Mouse (Mus musculus) C2C12 (cell line): Measurements from ENCODE around the gene Ptgr1. TPM values are rescaled to one million over a fixed set of nuclear protein-coding genes. Genes with fewer than 3 reads are reported as not detected.

Experiments
- H3K27me3 ChIP-seq: one replicate; pipeline ENCODE4 v1.6.1; 2011; ENCODE audit not compliant: control insufficient read depth, insufficient read depth, insufficient read length
- H3K36me3 ChIP-seq: one replicate; pipeline ENCODE4 v1.6.1; 2011; ENCODE audit not compliant: control insufficient read depth, insufficient read depth
- H3K4me3 ChIP-seq: one replicate; pipeline ENCODE4 v1.5.1; 2011; ENCODE audit warnings: mild to moderate bottlenecking, control low read depth; ENCODE audit not compliant: poor library complexity, insufficient read depth, severe bottlenecking
- H3K79me2 ChIP-seq: one replicate; pipeline ENCODE4 v1.6.1; 2011; ENCODE audit not compliant: control insufficient read depth, insufficient read depth
- H3K79me3 ChIP-seq: one replicate; pipeline ENCODE4 v1.6.1; 2011; ENCODE audit warnings: low read depth, control low read depth
- H3ac ChIP-seq: one replicate; pipeline ENCODE3; 2011; ENCODE audit warnings: low read depth; ENCODE audit not compliant: control insufficient read depth, insufficient read length
- CEBPB ChIP-seq: IDR thresholded peaks from one replicate; pipeline ENCODE4 v1.6.1; 2011; ENCODE audit warnings: low read depth, mild to moderate bottlenecking, control low read depth, moderate library complexity
- CTCF ChIP-seq: IDR thresholded peaks from one replicate; pipeline ENCODE4 v1.5.1; 2011; ENCODE audit not compliant: control insufficient read depth, insufficient read depth, insufficient read length
- FOSL1 ChIP-seq: IDR thresholded peaks from one replicate; pipeline ENCODE4 v1.8.0; 2011; ENCODE audit warnings: mild to moderate bottlenecking, low read length; ENCODE audit not compliant: poor library complexity, insufficient read depth, severe bottlenecking
- MAX ChIP-seq: IDR thresholded peaks from one replicate; pipeline ENCODE4 v1.6.1; 2011; ENCODE audit warnings: mild to moderate bottlenecking, control low read depth
- MYOD1 ChIP-seq: IDR thresholded peaks from one replicate; pipeline ENCODE4 v1.6.1; 2011; ENCODE audit warnings: low read depth; ENCODE audit not compliant: control insufficient read depth, insufficient read length
- MYOG ChIP-seq: IDR thresholded peaks from one replicate; pipeline ENCODE4 v1.6.1; 2011; ENCODE audit not compliant: control insufficient read depth, insufficient read length; ENCODE audit errors: extremely low read depth
- USF1 ChIP-seq: IDR thresholded peaks from one replicate; pipeline ENCODE4 v1.6.1; 2011; ENCODE audit warnings: low read depth, mild to moderate bottlenecking, control low read depth, moderate library complexity
- long read RNA-seq, 2 experiments: library from polyadenylated mRNA; unstranded; transcript quantifications; one replicate each; pipeline ENCODE4 v2.0.0; 2019 to 2020
- polyA plus RNA-seq: library from polyadenylated mRNA; unstranded; fragments of >200 nt; fragmentation: generic; extraction: Trizol; gene quantifications from one replicate; pipeline ENCODE4 v1.2.1, GENCODE M21; 2012; ENCODE audit warnings: missing spikeins

Ptgr1 gene
- polyA plus RNA-seq = 39.6 TPM
- long read RNA-seq, experiment 1, transcript Ptgr1-201 (10 exons, 2,296 nt) = major isoform, 129 of 175 reads
- long read RNA-seq, experiment 1, partial matches to known transcripts = 31 of 175 reads
- long read RNA-seq, experiment 1, other reads (novel, unspliced or antisense) = 15 of 175 reads
- long read RNA-seq, experiment 2, transcript Ptgr1-201 (10 exons, 2,296 nt) = major isoform, 122 of 138 reads
- long read RNA-seq, experiment 2, partial matches to known transcripts = 6 of 138 reads
- long read RNA-seq, experiment 2, other reads (novel, unspliced or antisense) = 10 of 138 reads

DNA sequence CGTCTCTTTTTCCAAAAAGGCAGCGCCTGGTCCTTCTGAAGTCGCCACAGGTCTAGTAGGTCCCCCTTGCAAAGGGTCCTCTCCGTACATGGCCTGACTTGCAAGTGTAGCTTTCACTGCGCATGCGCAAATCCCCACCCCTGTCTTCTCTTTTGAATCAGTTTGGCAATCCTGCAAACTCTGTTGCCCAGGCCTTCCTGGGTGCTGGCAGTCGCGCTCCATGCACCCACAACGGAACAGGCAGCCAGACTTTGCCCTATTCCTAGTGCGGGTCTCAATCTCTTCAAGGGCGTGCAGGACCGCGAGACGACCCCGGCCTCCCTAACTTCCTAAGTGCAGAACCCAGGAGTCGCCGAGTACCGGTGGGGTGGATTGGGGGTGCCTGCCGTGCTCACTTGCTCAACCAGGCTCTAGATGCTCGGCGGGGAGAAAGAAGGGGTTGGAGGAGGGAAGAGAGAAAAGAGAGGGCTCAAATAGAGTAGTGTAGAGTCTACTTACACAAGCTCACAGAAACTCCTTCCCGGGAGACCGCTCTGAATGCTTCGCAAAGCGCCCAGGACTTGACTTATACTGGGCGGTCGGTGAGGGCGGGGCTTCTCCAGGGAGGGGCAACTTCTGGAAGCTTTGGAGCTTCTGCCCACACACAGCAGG lies at the start of gene Ptgr1:
Ptgr1 (minus strand) TSS at position 580 of the 651 bp plus-strand sequence.
- Histone ChIP-seq H3K79me3 (no peaks in the 10 kb centered on the region), H3K4me3 (peak within 1 kb of the TSS; percentile 50), H3K79me2 (no peaks in the 10 kb centered on the region), H3K36me3 (peaks cover 4% of the 10 kb centered on the region), H3ac (peak within 1 kb of the TSS; percentile 79), H3K27me3 (no peaks in the 10 kb centered on the region)
- TF ChIP-seq CEBPB (no peak), USF1 (no peak), MYOG (no peak), MYOD1 (no peak), FOSL1 (no peak), CTCF (no peak), MAX (no peak)

DNA sequence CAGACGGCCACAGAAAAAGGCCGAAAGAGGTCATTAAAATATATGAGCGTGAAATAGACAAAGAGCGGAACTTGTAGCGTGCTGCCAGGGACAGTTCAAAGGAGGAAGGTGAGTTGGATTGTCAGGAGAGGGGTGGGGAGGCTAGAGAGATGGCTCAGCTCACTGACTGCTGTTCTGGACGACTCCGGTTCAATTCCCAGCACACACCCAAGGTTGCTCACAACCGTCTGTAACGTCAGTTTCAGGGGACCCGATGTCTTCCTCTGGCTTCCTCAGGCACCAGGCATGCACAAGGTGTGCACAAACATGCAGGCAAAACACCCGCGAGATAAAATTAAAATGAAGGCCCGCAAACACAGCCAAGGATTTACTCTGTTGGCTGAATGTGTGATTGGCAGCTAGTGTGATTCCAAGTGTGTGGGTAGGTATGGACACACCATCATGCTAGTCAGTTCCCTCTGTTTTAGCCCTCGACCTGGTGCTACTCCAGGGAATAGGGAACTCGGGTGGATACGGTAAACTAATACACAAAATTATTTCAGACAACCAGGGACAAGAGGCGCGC lies 48.9 kb upstream of the Ptgr1 start:
- Histone ChIP-seq H3K79me3 (peaks cover 25% of the 10 kb centered on the region), H3K4me3 (peak overlapping the region; percentile 68), H3K36me3 (peaks cover 29% of the 10 kb centered on the region), H3K27me3 (no peaks in the 10 kb centered on the region), H3K79me2 (peaks cover 42% of the 10 kb centered on the region), H3ac (peak overlapping the region; percentile 63)
- TF ChIP-seq CTCF (no peak), USF1 (no peak)

DNA sequence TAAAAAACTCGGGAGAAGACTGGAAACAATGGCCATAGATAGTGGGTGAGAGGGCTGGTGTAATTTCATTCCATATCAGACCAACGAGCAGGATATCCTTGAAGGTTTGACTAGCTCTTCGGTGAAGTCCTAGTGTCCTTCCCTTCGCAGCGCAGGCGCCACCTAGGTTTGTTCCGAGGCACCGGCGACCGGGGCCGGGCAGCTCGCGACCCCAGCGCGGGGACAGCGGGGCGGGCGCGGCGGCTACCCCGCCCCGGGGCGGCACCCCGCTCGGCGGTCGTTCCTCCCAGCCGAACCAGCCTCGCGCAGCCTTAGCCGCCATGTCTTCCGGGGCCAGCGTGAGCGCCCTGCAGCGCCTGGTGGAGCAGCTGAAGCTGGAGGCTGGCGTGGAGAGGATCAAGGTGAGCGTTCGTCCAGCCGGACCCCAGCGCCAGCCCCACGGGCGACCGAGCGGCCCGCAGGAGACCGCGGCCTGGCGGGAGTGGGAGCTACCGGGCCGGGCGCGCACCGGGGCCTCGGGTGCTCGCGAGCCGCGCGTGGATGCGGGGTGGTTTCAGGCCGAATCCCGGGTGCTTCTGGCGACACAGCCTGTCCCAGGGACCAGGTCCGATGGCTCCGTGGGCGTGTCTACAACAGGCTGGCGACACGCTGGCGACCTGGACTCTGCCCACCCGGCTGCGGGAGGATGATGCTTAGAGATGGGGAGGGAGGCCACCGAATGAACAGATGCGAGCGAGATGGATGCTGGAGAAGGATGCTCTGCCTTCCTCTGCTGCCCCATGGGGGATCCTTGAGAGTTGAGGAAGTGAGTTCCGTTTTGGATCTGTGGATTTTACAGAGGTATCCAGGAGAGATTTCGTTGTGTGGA lies 48.2 kb upstream of the Ptgr1 start, which contains the start of gene Gng10:
Gng10 (plus strand) TSS at position 171 of the 868 bp plus-strand sequence.
- H3ac ChIP-seq = peak within 1 kb of the TSS; percentile 63
- peaks cover 25% of the 10 kb centered on the region for H3K79me3 ChIP-seq
- peaks cover 22% of the 10 kb centered on the region for H3K36me3 ChIP-seq
- H3K79me2 ChIP-seq = peaks cover 42% of the 10 kb centered on the region
- peak within 1 kb of the TSS; percentile 68 for H3K4me3 ChIP-seq
- TF ChIP-seq MAX = peak; percentile 31
- no peak for TF ChIP-seq USF1
- peak; percentile 36 for TF ChIP-seq CTCF
- no peak for TF ChIP-seq MYOG
- no peaks in the 10 kb centered on the region for H3K27me3 ChIP-seq

DNA sequence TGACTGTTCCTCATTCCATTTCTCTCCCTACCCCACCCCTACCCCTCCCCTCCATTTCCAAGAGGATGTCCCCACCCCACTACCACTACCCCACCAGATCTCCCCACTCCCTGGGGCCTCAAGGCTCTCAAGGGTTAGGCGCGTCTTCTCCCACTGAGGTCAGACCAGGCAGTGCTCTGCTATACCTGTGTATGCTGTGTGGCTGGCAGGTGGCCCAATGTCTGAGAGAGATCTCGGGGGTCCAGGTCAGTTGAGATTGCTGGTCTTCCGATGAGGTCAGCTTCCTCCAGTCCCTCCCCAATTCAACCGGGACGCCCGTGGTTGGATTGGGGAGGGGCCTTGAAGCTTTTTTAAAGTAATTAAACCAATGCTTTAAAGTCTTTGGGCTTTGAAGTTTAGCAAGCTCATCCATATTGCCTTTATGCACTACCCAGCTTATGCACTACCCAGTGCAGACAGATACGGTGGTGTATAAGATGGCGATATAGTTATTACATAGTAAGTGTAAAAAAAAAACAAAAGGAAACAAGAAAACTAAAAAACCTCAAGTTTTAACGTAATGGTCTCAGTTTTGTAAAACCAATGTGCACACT lies 47.5 kb upstream of the Ptgr1 start:
- Histone ChIP-seq H3K79me2 (peaks cover 41% of the 10 kb centered on the region), H3ac (no peak overlapping the region), H3K79me3 (peaks cover 23% of the 10 kb centered on the region), H3K36me3 (peaks cover 14% of the 10 kb centered on the region), H3K27me3 (no peaks in the 10 kb centered on the region), H3K4me3 (peak overlapping the region; percentile 68)
- TF ChIP-seq FOSL1 (no peak), CEBPB (no peak), MAX (no peak), MYOG (no peak), CTCF (no peak), USF1 (no peak), MYOD1 (no peak)

DNA sequence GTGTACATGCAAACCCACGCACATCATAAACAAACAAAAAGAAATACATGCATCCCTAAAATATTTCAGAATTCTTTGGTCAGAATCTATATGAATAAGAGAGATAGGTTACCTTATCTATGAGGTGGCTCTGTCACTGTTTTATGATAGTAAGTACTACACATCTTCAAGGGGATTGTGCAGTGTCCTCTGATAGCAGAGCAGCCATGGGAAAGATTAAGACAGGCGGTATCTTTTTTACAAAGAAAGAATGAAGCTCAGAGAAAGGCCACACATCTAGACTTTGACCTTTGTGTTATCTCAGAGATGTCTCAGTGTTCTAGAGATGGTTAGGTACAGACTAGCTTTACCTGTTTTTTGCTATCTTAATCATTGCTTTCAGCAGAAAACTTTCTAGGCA lies 30.0 kb upstream of the Ptgr1 start:
- Histone ChIP-seq H3ac (no peak overlapping the region), H3K79me3 (peaks cover 32% of the 10 kb centered on the region), H3K27me3 (no peaks in the 10 kb centered on the region), H3K79me2 (peaks cover 45% of the 10 kb centered on the region), H3K36me3 (peaks cover 29% of the 10 kb centered on the region), H3K4me3 (no peak overlapping the region)
- no peak for TF ChIP-seq MAX
- TF ChIP-seq MYOD1 = no peak
- TF ChIP-seq USF1 = no peak
- TF ChIP-seq CTCF = no peak
- TF ChIP-seq FOSL1 = no peak
- TF ChIP-seq MYOG = no peak
- TF ChIP-seq CEBPB = no peak
